Mouse (Mus musculus) forebrain, embryonic 10.5 days (tissue): Measurements from ENCODE around the gene Gm29666. TPM values are rescaled to one million over a fixed set of nuclear protein-coding genes. Genes with fewer than 3 reads are reported as not detected.

Experiments
- DNase-seq: peaks from one replicate; pipeline ENCODE4 v3.0.0-alpha.2; 2017; ENCODE audit warnings: low spot score; ENCODE audit errors: extremely low spot score
- H3K27ac ChIP-seq: fragments of 300-500 bp; sonication (generic); 2 replicates; pipeline ENCODE4 v1.5.1; 2016; ENCODE audit warnings: mild to moderate bottlenecking
- H3K27me3 ChIP-seq: fragments of 300-500 bp; sonication (generic); 2 replicates; pipeline ENCODE4 v1.6.1; 2016; ENCODE audit warnings: mild to moderate bottlenecking; ENCODE audit not compliant: poor library complexity, severe bottlenecking
- H3K36me3 ChIP-seq: fragments of 300-500 bp; sonication (generic); replicated peaks from 2 replicates; pipeline ENCODE4 v1.6.1; 2016; ENCODE audit warnings: mild to moderate bottlenecking, moderate library complexity
- H3K4me1 ChIP-seq: fragments of 300-500 bp; sonication (generic); 2 replicates; pipeline ENCODE4 v1.6.1; 2016
- H3K4me3 ChIP-seq: fragments of 300-500 bp; sonication (generic); 2 replicates; pipeline ENCODE4 v1.5.1; 2016; ENCODE audit warnings: mild to moderate bottlenecking, moderate library complexity
- H3K9me3 ChIP-seq: fragments of 300-500 bp; sonication (generic); 2 replicates; pipeline ENCODE4 v1.6.1; 2016; ENCODE audit warnings: mild to moderate bottlenecking, moderate library complexity
- WGBS: fragments of 180-500 bp; shearing (Covaris S2); methylation state at CpG from one replicate; pipeline ENCODE4 v1.1.7; 2016; 5-methylcytosine and 5-hydroxymethylcytosine counted together
- polyA plus RNA-seq: library from polyadenylated mRNA; unstranded; fragments of >200 nt; fragmentation: Nextera tagmentation; extraction: Ambion mirVana; gene quantifications from 2 replicates; pipeline ENCODE4 v1.2.1, GENCODE M21; 2016

The Gm29666 gene
- 1.1 and 1.3 TPM in 2 replicates for polyA plus RNA-seq

GRCm38 (mm10) chr15:84919938-84920337 lies at the start of gene Gm29666:
Gene Gm29666, minus strand, starts transcription at chr15:84920038.
- peaks cover 16% of the 10 kb centered on the region for H3K36me3 ChIP-seq
- H3K4me3 ChIP-seq = no peak within 1 kb of the TSS
- WGBS = 90% methylated on average over 3 of the region's 3 CpGs

GRCm38 (mm10) chr15:84968534-84968933 lies 48.7 kb upstream of the Gm29666 start:
- Histone ChIP-seq H3K27me3 (no peaks in the 10 kb centered on the region), H3K9me3 (no peaks in the 10 kb centered on the region), H3K27ac (no peak overlapping the region), H3K4me1 (peaks cover 9% of the 10 kb centered on the region), H3K36me3 (peaks cover 12% of the 10 kb centered on the region), H3K4me3 (no peak overlapping the region)
- no peak for DNase-seq
- WGBS = 91% methylated on average over 4 of the region's 4 CpGs

More at GRCm38 (mm10) chr15:84919938-84920337, at the start of gene Gm29666:
- Histone ChIP-seq H3K27ac (no peak within 1 kb of the TSS), H3K9me3 (no peaks in the 10 kb centered on the region), H3K27me3 (no peaks in the 10 kb centered on the region), H3K4me1 (peaks cover 26% of the 10 kb centered on the region)
- no peak for DNase-seq

GRCm38 (mm10) chr15:84965575-84966360 lies 45.9 kb upstream of the Gm29666 start:
- peak; percentile 39 for DNase-seq
- Histone ChIP-seq H3K4me1 (peaks cover 2% of the 10 kb centered on the region), H3K36me3 (peaks cover 8% of the 10 kb centered on the region), H3K27me3 (no peaks in the 10 kb centered on the region), H3K9me3 (no peaks in the 10 kb centered on the region), H3K4me3 (no peak overlapping the region), H3K27ac (no peak overlapping the region)
- 69% methylated on average over 7 of the region's 7 CpGs for WGBS

GRCm38 (mm10) chr15:84964771-84965170 lies 44.9 kb upstream of the Gm29666 start:
- H3K27ac ChIP-seq = no peak overlapping the region
- no peak overlapping the region for H3K4me3 ChIP-seq
- H3K27me3 ChIP-seq = no peaks in the 10 kb centered on the region
- H3K4me1 ChIP-seq = peaks cover 7% of the 10 kb centered on the region
- 89% methylated on average over 5 of the region's 5 CpGs for WGBS
- no peak for DNase-seq
- H3K36me3 ChIP-seq = 0 out of 2 replicates have a peak, but pooled peaks cover 7% of the 10 kb centered on the region
- no peaks in the 10 kb centered on the region for H3K9me3 ChIP-seq

- WGBS = 92% methylated on average over 2 of the region's 2 CpGs
- peaks cover 21% of the 10 kb centered on the region for H3K4me1 ChIP-seq
- no peaks in the 10 kb centered on the region for H3K27me3 ChIP-seq
- peaks cover 17% of the 10 kb centered on the region; the same call in 1 of the 2 replicates for H3K36me3 ChIP-seq
- H3K9me3 ChIP-seq = no peaks in the 10 kb centered on the region
- no peak for DNase-seq
- no peak overlapping the region for H3K27ac ChIP-seq
- H3K4me3 ChIP-seq = no peak overlapping the region
Measured at GRCm38 (mm10) chr15:84962518-84962917, 42.7 kb upstream of the Gm29666 start.

GRCm38 (mm10) chr15:84960692-84961091 lies 40.9 kb upstream of the Gm29666 start:
- DNase-seq = no peak
- Histone ChIP-seq H3K4me1 (peaks cover 22% of the 10 kb centered on the region), H3K9me3 (no peaks in the 10 kb centered on the region), H3K27me3 (no peaks in the 10 kb centered on the region), H3K27ac (0 out of 2 replicates have a peak overlapping the region, but pooled peaks have one; percentile 26), H3K4me3 (no peak overlapping the region; the same call in 1 of the 2 replicates), H3K36me3 (peaks cover 34% of the 10 kb centered on the region)
- 20% methylated on average over 8 of the region's 8 CpGs for WGBS

GRCm38 (mm10) chr15:84959891-84960290 lies 40.1 kb upstream of the Gm29666 start:
- 82% methylated on average over 6 of the region's 6 CpGs for WGBS
- H3K4me1 ChIP-seq = peaks cover 22% of the 10 kb centered on the region
- no peak overlapping the region for H3K4me3 ChIP-seq
- H3K9me3 ChIP-seq = no peaks in the 10 kb centered on the region
- no peaks in the 10 kb centered on the region for H3K27me3 ChIP-seq
- no peak overlapping the region for H3K27ac ChIP-seq
- DNase-seq = no peak
- H3K36me3 ChIP-seq = peaks cover 42% of the 10 kb centered on the region

- Histone ChIP-seq H3K9me3 (no peaks in the 10 kb centered on the region), H3K36me3 (peaks cover 57% of the 10 kb centered on the region), H3K4me3 (no peak overlapping the region), H3K27me3 (no peaks in the 10 kb centered on the region), H3K4me1 (peaks cover 22% of the 10 kb centered on the region), H3K27ac (no peak overlapping the region)
- no peak for DNase-seq
- WGBS = 92% methylated on average over 3 of the region's 3 CpGs
Measured at GRCm38 (mm10) chr15:84958331-84958730, 38.5 kb upstream of the Gm29666 start.

- Histone ChIP-seq H3K36me3 (peaks cover 62% of the 10 kb centered on the region), H3K27me3 (no peaks in the 10 kb centered on the region), H3K4me3 (no peak overlapping the region), H3K9me3 (no peaks in the 10 kb centered on the region), H3K4me1 (peaks cover 22% of the 10 kb centered on the region), H3K27ac (no peak overlapping the region)
- no peak for DNase-seq
- 67% methylated on average over 3 of the region's 3 CpGs for WGBS
Measured at GRCm38 (mm10) chr15:84957851-84958250, 38.0 kb upstream of the Gm29666 start.

GRCm38 (mm10) chr15:84953259-84953658 lies 33.4 kb upstream of the Gm29666 start:
- 95% methylated on average over 11 of the region's 11 CpGs for WGBS
- peaks cover 95% of the 10 kb centered on the region for H3K36me3 ChIP-seq

GRCm38 (mm10) chr15:84950053-84950452 lies 30.2 kb upstream of the Gm29666 start:
- DNase-seq = no peak
- H3K27me3 ChIP-seq = no peaks in the 10 kb centered on the region
- H3K9me3 ChIP-seq = no peaks in the 10 kb centered on the region
- no peaks in the 10 kb centered on the region for H3K4me1 ChIP-seq
- H3K4me3 ChIP-seq = no peak overlapping the region
- 90% methylated on average over 4 of the region's 4 CpGs for WGBS
- peaks cover 78% of the 10 kb centered on the region for H3K36me3 ChIP-seq
- H3K27ac ChIP-seq = no peak overlapping the region

More at GRCm38 (mm10) chr15:84953259-84953658, 33.4 kb upstream of the Gm29666 start:
- Histone ChIP-seq H3K4me1 (peaks cover 8% of the 10 kb centered on the region), H3K27me3 (no peaks in the 10 kb centered on the region), H3K4me3 (no peak overlapping the region), H3K27ac (no peak overlapping the region), H3K9me3 (no peaks in the 10 kb centered on the region)
- no peak for DNase-seq

GRCm38 (mm10) chr15:84948990-84949389 lies 29.2 kb upstream of the Gm29666 start:
- WGBS = 92% methylated on average over 14 of the region's 14 CpGs
- Histone ChIP-seq H3K27me3 (no peaks in the 10 kb centered on the region), H3K4me3 (no peak overlapping the region), H3K36me3 (peaks cover 67% of the 10 kb centered on the region), H3K9me3 (no peaks in the 10 kb centered on the region), H3K4me1 (no peaks in the 10 kb centered on the region), H3K27ac (no peak overlapping the region)
- DNase-seq = no peak

- H3K27ac ChIP-seq = no peak overlapping the region
- no peaks in the 10 kb centered on the region for H3K9me3 ChIP-seq
- H3K36me3 ChIP-seq = peaks cover 65% of the 10 kb centered on the region
- H3K27me3 ChIP-seq = no peaks in the 10 kb centered on the region
- DNase-seq = no peak
- WGBS = 87% methylated on average over 5 of the region's 5 CpGs
- H3K4me3 ChIP-seq = no peak overlapping the region
- H3K4me1 ChIP-seq = no peaks in the 10 kb centered on the region
Measured at GRCm38 (mm10) chr15:84944319-84944718, 24.5 kb upstream of the Gm29666 start.
